Mouse (Mus musculus): ENCODE results near the gene Ptgis. TPM values are rescaled to one million over a fixed set of nuclear protein-coding genes. Genes with fewer than 3 reads are reported as not detected.

The Ptgis gene
- polyA plus RNA-seq, 1 experiment: 3.2 TPM

- H3K4me1 ChIP-seq (ENCODE audit: control insufficient read depth, insufficient read depth, insufficient read length, low read length): no peaks in the 10 kb centered on the region
- no peak overlapping the region for H3K4me3 ChIP-seq (ENCODE audit: low read depth, low read length)
- no peak overlapping the region for H3K27ac ChIP-seq (ENCODE audit: insufficient read depth, low read depth, low read length)
- no peaks in the 10 kb centered on the region for H3K27me3 ChIP-seq (ENCODE audit: control insufficient read depth, insufficient read depth, low read length)
- TF ChIP-seq CTCF (IDR thresholded peaks at IDR 0.05; ENCODE audit: extremely low read depth, insufficient read length, insufficient replicate concordance, low read depth, low read length) (no peak), POLR2A (IDR thresholded peaks at IDR 0.05; ENCODE audit: low read depth, low read length) (no peak)
- WGBS: 91% methylated on average over 1 of the region's 1 CpGs
- no peaks in the 10 kb centered on the region for H3K36me3 ChIP-seq (ENCODE audit: control insufficient read depth, insufficient read depth, low read length)
These were observed 28.3 kb upstream of the Ptgis start for GRCm38 (mm10) chr2:167268721-167269120.

GRCm38 (mm10) chr2:167268411-167268690 is 27.9 kb upstream of the Ptgis start:
- no peak overlapping the region for H3K27ac ChIP-seq (ENCODE audit: insufficient read depth, low read depth, low read length)
- no peaks in the 10 kb centered on the region for H3K36me3 ChIP-seq (ENCODE audit: control insufficient read depth, insufficient read depth, low read length)
- no peaks in the 10 kb centered on the region for H3K27me3 ChIP-seq (ENCODE audit: control insufficient read depth, insufficient read depth, low read length)
- H3K4me1 ChIP-seq (ENCODE audit: control insufficient read depth, insufficient read depth, insufficient read length, low read length): no peaks in the 10 kb centered on the region
- no peak for TF ChIP-seq POLR2A (IDR thresholded peaks at IDR 0.05; ENCODE audit: low read depth, low read length)
- no peak for TF ChIP-seq CTCF (IDR thresholded peaks at IDR 0.05; ENCODE audit: extremely low read depth, insufficient read length, insufficient replicate concordance, low read depth, low read length)
- H3K4me3 ChIP-seq (ENCODE audit: low read depth, low read length): no peak overlapping the region
- 90% methylated on average over 8 of the region's 8 CpGs for WGBS

GRCm38 (mm10) chr2:167267531-167268410 is 27.4 kb upstream of the Ptgis start:
- Histone ChIP-seq H3K27me3 (ENCODE audit: control insufficient read depth, insufficient read depth, low read length) (no peaks in the 10 kb centered on the region), H3K36me3 (ENCODE audit: control insufficient read depth, insufficient read depth, low read length) (no peaks in the 10 kb centered on the region), H3K4me1 (ENCODE audit: control insufficient read depth, insufficient read depth, insufficient read length, low read length) (no peaks in the 10 kb centered on the region), H3K27ac (ENCODE audit: insufficient read depth, low read depth, low read length) (no peak overlapping the region), H3K4me3 (ENCODE audit: low read depth, low read length) (no peak overlapping the region)
- TF ChIP-seq POLR2A (IDR thresholded peaks at IDR 0.05; ENCODE audit: low read depth, low read length): no peak
- 71% methylated on average over 14 of the region's 14 CpGs for WGBS

GRCm38 (mm10) chr2:167266231-167266630 is 25.8 kb upstream of the Ptgis start:
- Histone ChIP-seq H3K27me3 (ENCODE audit: control insufficient read depth, insufficient read depth, low read length) (no peaks in the 10 kb centered on the region), H3K4me1 (ENCODE audit: control insufficient read depth, insufficient read depth, insufficient read length, low read length) (no peaks in the 10 kb centered on the region), H3K27ac (ENCODE audit: insufficient read depth, low read depth, low read length) (no peak overlapping the region), H3K4me3 (ENCODE audit: low read depth, low read length) (no peak overlapping the region), H3K36me3 (ENCODE audit: control insufficient read depth, insufficient read depth, low read length) (no peaks in the 10 kb centered on the region)
- 85% methylated on average over 9 of the region's 10 CpGs for whole genome bisulfite sequencing
- no peak for TF ChIP-seq CTCF (IDR thresholded peaks at IDR 0.05; ENCODE audit: extremely low read depth, insufficient read length, insufficient replicate concordance, low read depth, low read length)
- TF ChIP-seq POLR2A (IDR thresholded peaks at IDR 0.05; ENCODE audit: low read depth, low read length): no peak

GRCm38 (mm10) chr2:167265806-167266205 is 25.4 kb upstream of the Ptgis start:
- TF ChIP-seq POLR2A (IDR thresholded peaks at IDR 0.05; ENCODE audit: low read depth, low read length) (no peak), CTCF (IDR thresholded peaks at IDR 0.05; ENCODE audit: extremely low read depth, insufficient read length, insufficient replicate concordance, low read depth, low read length) (no peak)
- Histone ChIP-seq H3K4me1 (ENCODE audit: control insufficient read depth, insufficient read depth, insufficient read length, low read length) (no peaks in the 10 kb centered on the region), H3K36me3 (ENCODE audit: control insufficient read depth, insufficient read depth, low read length) (no peaks in the 10 kb centered on the region), H3K27me3 (ENCODE audit: control insufficient read depth, insufficient read depth, low read length) (no peaks in the 10 kb centered on the region), H3K4me3 (ENCODE audit: low read depth, low read length) (no peak overlapping the region), H3K27ac (ENCODE audit: insufficient read depth, low read depth, low read length) (no peak overlapping the region)
- 45% methylated on average over 5 of the region's 5 CpGs for WGBS

- H3K4me3 ChIP-seq (ENCODE audit: low read depth, low read length): no peak overlapping the region
- no peak overlapping the region for H3K27ac ChIP-seq (ENCODE audit: insufficient read depth, low read depth, low read length)
- 73% methylated on average over 2 of the region's 2 CpGs for WGBS
- H3K4me1 ChIP-seq (ENCODE audit: control insufficient read depth, insufficient read depth, insufficient read length, low read length): no peaks in the 10 kb centered on the region
- H3K27me3 ChIP-seq (ENCODE audit: control insufficient read depth, insufficient read depth, low read length): no peaks in the 10 kb centered on the region
- H3K36me3 ChIP-seq (ENCODE audit: control insufficient read depth, insufficient read depth, low read length): no peaks in the 10 kb centered on the region
- TF ChIP-seq CTCF (IDR thresholded peaks at IDR 0.05; ENCODE audit: extremely low read depth, insufficient read length, insufficient replicate concordance, low read depth, low read length) (no peak), POLR2A (IDR thresholded peaks at IDR 0.05; ENCODE audit: low read depth, low read length) (no peak)
These were observed 24.6 kb upstream of the Ptgis start for GRCm38 (mm10) chr2:167265021-167265420.

GRCm38 (mm10) chr2:167263931-167264330 is 23.5 kb upstream of the Ptgis start:
- no peak for TF ChIP-seq CTCF (IDR thresholded peaks at IDR 0.05; ENCODE audit: extremely low read depth, insufficient read length, insufficient replicate concordance, low read depth, low read length)
- no peak for TF ChIP-seq POLR2A (IDR thresholded peaks at IDR 0.05; ENCODE audit: low read depth, low read length)
- Histone ChIP-seq H3K27me3 (ENCODE audit: control insufficient read depth, insufficient read depth, low read length) (no peaks in the 10 kb centered on the region), H3K36me3 (ENCODE audit: control insufficient read depth, insufficient read depth, low read length) (no peaks in the 10 kb centered on the region), H3K27ac (ENCODE audit: insufficient read depth, low read depth, low read length) (no peak overlapping the region), H3K4me3 (ENCODE audit: low read depth, low read length) (no peak overlapping the region), H3K4me1 (ENCODE audit: control insufficient read depth, insufficient read depth, insufficient read length, low read length) (no peaks in the 10 kb centered on the region)
- WGBS: 87% methylated on average over 11 of the region's 11 CpGs
